Mouse (Mus musculus): ENCODE data around the gene Osbpl9. TPM values are rescaled to one million over a fixed set of nuclear protein-coding genes. Genes with fewer than 3 reads are reported as not detected.

The Osbpl9 gene
- total RNA-seq, 2 experiments from 2014 or later: 32.2 to 90.1 TPM

DNA sequence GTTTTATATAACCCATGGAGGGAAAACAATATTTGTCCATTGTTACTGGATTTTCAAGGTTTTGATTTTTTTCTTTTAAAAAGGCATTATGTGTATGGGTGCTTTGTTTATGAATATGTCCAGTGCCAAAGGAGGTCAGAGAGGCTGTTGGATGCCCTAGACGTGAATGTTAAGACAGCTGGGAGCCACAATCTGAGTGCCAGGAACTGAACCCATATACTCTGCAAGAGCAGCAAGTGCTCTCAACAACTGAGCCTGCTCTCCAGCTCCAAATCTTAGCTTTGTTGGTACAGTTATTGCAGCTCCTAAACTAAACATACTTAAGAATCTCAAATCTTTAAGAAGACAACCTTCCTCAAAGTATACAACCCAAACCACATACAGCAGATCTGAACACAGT lies 59.0 kb downstream of the Osbpl9 start:
- ATAC-seq (replicated peaks; ENCODE audit: low FRiP score, poor library complexity, severe bottlenecking): no peak

DNA sequence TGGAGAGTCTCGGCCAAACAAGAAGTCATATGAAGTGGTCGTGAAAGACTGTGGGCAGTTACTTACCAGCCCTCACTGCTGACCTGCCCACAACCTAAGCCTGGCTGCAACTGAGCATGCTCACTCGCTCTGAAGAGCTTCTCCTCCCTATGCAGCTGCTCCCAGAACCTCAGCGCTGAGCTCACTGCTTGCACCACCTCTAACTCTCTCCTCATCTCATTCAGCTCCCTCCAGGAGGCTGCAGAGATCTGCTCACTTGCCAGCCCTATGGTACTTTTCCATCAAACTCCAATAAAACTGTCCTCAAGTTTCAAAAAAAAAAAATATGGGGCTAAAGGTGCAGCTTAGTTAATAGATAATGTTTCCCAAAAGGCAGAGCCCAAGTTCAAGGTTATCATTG lies 63.5 kb downstream of the Osbpl9 start:
- ATAC-seq (replicated peaks; ENCODE audit: low FRiP score, poor library complexity, severe bottlenecking): no peak

DNA sequence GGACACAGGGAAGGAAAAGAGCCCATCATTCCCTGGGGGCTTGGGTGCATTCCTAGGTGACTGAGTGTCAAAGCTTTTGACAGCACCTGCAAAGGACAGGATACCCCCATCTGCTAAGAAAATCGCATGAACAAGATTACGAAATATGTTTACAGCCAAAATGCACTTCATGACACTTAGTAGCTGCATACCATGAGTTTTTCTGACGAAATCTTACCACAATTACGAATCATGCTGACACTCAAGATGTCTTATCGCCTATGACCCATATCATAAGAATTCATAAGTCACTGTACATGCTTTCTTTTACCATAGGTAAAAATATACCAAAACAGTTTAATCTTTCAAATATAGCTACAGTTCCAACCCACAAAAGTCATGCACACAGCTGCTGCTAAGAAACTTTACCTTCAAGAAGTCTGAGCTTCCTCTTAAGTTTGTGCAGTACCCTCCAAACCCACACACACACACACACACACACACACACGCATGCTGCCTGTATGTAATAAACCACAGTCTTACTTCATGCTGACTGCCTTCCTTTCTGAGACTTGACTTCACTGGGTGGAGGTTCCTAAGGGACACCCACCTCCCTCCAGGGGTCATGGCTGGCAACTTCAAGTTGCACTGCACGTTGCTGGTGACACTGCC lies 65.5 kb downstream of the Osbpl9 start:
- no peak for ATAC-seq (replicated peaks; ENCODE audit: low FRiP score, poor library complexity, severe bottlenecking)

DNA sequence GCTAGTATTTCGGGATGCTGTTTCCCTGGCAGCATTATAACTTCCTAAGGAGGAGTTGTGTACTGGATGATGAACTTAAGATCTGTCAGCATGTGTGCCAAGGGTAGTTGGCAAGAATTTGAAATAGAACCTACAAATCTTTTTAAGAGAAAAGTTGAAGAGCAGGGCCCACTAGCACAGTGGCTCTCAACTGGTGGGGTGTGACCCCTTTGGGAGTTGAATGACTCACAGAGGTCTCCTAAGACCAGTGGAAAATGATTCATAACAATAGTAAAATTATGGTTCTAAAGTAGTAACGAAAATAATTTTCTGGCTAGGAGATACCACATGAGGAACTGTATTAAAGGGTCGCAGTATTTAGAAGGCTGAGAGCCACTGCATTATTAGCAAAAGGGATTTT lies 67.1 kb downstream of the Osbpl9 start:
- ATAC-seq (replicated peaks; ENCODE audit: low FRiP score, poor library complexity, severe bottlenecking): no peak

DNA sequence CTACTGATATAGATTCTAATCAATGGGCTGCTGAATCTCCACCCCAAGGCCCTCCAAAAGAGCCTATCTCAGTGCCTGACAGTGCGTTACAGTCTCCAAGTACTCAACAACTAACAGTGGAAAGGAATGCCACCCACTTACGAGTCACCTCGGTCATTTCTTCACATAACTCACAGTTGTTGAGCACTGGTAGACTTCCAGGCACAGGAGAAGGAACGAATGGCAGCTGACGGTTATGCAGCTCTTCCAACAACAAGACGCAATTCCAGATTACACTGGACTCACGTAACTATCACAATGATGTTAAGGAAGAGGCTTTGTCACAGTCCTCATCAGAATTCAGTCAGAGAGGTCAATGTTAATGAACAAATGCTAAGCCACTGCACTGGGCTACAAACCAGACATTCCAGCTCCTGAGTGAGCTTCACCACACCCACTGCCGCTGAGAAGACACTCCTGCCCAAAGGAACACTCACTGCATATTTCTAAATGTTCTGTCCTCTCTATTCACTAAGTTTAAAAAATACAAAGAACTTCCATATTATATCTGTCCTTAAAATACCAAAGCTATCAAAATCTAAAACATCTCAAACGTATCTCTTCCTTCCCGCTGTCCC lies 70.7 kb downstream of the Osbpl9 start:
- no peak for ATAC-seq (replicated peaks; ENCODE audit: low FRiP score, poor library complexity, severe bottlenecking)

DNA sequence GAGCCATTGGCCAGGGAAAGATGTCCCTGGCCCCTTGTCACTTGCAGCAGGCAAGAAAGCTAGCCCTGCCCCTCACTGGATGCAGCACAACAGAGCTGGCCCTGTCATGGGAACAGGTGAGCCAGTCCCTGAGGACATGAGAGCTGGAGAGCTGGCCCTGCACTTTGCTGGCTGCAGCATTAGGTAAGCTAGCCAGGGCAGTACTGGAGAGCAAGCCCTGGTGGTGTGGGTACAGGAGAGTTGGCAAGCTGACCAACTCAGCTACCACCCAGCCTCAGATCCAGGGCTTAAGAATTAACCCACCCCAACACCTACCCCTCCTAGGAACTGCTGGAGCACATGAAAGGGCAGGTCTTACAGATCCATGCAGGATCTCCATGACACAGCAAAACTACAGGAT lies 73.1 kb downstream of the Osbpl9 start:
- ATAC-seq (replicated peaks; ENCODE audit: low FRiP score, poor library complexity, severe bottlenecking): no peak

DNA sequence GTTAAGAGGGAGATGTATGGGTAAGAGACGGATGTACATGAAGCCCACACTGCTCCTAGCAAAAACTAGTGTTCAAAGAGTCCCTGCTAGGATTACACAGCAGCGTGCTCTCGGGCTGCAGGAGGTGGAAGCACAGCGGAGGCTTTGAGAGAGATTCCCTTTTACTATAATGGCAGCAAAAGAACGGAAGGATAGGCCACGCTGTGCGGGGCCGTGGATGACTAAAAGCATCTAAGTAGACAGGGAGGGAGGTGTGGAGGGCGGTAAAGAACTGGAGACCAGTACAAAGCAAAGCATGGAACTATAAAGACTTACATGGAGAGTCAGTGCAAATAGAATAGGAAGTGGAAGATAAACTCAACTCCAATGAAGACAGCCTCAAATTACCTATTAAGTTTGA lies 74.1 kb downstream of the Osbpl9 start:
- ATAC-seq (replicated peaks; ENCODE audit: low FRiP score, poor library complexity, severe bottlenecking): no peak

DNA sequence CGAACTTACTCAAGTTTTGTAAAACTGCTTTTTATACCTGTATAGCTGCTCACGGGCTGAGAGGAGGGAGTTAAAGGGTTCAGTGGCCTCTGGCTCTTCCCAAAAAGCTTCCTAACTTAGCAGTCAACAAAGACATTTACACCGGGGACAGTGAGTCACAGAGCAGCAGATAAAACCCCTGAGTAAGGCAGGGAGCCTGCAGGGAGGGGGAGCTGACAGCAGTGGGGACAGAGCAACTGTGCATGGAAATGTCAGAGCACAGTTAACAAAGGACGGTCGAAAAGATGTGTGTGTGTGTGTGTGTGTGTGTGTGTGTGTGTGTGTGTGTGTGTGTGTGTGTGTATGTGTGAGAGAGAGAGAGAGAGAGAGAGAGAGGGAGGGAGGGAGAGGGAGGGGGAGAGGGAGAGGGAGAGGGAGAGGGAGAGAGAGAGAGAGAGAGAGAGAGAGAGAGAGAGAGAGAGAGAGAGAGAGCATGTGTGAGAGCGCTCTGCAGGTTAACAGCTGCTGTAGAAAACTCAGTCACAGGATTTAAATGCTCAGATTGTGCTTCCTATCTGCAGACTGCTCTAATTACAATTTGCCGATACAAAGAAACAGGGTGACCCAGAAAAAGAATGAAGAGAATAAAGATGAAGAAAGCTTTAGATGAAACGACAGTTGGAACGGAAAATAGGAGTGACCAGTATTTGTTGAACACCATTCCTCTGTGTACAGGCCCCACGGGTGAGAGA lies 75.1 kb downstream of the Osbpl9 start:
- ATAC-seq (replicated peaks; ENCODE audit: low FRiP score, poor library complexity, severe bottlenecking): no peak

DNA sequence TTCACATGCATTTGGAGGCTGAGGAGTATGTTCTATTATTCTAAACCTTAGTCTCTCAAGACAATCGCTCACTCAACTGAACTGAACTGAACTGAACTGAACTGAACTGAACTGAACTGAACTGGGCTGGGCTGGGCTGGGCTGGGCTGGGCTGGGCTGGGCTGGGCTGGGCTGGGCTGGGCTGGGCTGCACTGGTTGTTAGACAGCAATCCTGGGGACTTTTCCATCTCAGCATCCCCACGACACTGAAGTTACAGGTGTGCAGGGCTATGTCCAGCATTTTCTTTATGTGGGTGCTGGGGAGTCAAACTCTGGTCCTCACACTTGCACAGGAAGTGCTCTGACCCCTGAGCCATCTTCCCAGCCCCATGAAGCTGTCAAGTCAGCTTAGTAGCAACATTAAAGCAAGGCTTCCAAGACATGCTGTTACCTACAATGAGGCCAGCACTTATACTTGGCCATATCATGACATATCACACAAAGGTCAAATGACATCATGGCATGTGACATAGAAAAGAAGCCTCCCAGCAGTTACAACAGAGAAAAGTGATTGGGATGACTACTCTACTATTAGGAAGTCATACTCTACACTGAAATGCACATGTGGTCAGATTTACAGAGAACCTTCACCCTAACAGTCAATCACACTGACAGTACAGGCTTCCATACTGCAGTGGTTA lies 76.2 kb downstream of the Osbpl9 start:
- no peak for ATAC-seq (replicated peaks; ENCODE audit: low FRiP score, poor library complexity, severe bottlenecking)

DNA sequence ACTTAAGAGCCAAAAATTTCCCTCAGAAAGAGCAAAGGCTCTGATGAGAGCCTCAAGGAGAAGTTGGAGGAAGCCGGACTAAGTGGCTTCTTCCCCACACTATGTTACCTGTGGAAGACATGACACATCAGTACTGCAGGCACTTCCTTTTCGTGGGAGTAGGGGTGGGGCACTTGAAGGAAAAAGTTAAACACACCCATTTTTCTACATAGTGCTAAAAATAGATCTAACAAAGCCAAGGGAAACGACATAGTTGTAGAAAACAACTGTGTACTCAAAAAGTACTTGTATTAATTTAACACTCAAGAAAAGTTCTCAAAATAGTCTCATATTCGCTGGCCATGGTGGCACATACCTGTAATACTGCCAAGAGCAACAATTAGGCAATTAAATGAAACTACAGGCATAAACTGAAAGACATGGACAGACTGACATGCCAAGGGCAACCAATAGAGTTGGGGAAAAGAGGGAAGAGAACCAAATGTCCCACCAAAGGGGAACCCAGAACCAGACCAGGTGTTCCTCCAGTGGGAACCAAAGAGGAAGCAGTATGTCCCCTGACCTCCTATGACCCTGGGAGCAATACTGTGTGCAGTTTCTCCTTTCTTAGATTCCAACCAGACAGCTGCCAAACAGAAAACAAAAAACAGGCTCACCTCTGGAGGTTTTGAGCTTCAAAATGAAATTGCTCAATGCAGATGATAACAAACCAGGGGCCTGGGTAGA lies 79.1 kb downstream of the Osbpl9 start:
- ATAC-seq (replicated peaks; ENCODE audit: low FRiP score, poor library complexity, severe bottlenecking): no peak

DNA sequence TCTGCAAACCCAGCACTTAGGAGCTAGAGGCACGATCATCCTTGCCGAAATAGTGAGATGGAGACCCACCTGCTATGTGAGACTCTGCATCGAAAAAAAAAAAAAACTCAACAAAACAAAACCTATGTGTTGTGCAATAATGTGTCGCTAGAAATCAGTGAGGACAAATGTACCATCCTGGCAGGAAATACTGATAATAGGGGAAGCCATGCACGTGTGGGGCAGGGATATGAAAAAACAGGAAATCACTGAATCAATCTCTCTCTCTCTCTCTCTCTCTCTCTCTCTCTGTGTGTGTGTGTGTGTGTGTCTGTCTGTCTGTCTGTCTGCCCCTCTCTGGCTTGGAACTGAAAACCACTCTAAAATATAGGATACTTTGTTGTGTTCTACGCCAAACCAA lies 81.3 kb downstream of the Osbpl9 start:
- ATAC-seq (replicated peaks; ENCODE audit: low FRiP score, poor library complexity, severe bottlenecking): no peak

DNA sequence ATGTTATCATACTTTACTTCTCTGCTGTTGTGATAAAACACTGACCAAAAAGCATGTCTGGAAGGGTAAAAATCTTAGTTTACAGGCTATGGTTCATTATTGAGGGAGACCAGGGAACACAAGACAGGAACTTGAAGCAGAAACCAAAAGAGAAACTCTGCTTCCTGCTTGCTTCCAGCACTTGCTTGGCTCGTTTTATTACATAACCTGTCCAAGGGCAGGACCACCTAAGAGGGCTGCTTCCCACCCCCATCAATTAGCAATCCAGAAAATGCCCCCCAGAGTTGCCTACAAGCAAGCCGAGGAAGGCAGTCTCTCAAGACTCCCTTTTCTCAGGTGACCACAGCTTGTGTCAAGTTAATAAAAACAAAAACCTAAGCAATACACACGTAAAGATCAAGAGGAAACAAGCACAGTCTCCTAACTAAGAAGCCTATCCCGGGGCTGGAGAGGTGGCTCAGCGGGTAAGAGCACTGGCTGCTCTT lies 82.4 kb downstream of the Osbpl9 start:
- ATAC-seq (replicated peaks; ENCODE audit: low FRiP score, poor library complexity, severe bottlenecking): no peak

DNA sequence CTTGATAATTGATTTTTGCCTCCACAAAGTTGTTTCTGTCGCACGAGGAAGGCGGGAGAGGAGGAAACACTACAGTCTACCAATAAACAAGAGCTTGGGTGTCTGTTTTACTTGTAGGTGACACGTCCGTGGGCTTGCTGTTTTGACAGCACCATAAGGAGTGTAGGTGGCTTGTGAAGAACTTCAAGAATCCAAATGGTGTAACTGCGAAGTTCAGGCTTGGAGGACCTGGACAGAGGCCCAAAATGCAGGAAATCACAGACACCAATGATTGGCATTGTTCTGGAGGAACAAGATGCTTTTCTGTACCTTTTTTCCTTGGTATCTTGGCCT lies 83.8 kb downstream of the Osbpl9 start:
- ATAC-seq (replicated peaks; ENCODE audit: low FRiP score, poor library complexity, severe bottlenecking): peak; percentile 49

DNA sequence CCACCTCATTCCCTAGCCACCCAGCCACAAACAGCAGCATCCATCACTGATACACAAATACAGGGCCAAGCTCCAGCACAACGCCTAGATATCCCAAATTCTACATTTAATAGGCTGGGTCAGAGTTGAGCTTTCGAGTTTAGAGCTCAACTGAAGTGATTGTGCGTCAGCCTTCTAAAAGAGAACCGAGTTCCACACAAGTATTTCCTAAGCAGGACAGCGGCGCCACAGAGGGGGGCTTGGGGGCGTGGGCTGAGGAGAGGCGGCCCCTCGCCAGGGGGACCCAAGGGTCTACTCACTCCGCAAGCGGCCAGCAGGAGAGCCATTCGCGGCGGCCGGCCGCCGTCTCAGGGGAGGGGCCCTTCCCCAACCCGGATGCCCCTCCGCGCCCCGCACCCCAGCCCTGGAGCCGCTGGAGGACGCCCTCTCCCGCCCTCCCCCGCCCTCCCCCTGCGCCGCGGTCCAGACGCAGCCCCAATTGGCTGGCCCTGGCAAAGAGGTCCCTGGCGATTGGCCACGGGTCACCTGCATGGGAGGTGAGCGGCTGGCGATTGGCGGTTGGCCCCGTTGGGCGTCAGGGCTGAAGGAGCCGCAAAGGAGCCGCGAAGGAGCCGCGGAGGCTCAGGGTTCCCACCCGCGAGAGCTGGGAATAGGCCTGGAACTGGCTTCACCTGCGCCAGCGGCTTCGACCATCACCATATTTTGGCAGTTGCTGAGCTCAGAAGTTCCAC lies 84.3 kb downstream of the Osbpl9 start:
- ATAC-seq (replicated peaks; ENCODE audit: low FRiP score, poor library complexity, severe bottlenecking): peak; percentile 100

DNA sequence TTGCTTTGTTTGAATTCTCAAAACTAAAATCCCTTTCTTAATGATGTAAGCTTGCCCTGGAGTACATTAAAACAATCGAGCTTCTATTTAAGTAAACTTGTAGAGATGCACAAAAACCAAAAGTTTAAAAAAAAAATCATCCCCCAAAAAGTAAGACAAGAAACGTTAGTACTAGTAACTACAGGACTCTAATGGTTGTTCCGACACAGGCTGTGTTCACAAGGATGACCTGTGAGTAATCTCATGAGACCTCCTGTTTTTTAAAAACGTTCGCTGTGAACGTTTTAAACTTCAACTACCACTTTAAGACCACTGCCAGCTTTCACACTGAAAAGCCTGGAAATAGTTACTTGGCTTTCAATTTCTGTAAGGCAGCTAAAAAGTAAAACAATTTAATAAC lies 85.1 kb downstream of the Osbpl9 start:
- no peak for ATAC-seq (replicated peaks; ENCODE audit: low FRiP score, poor library complexity, severe bottlenecking)

DNA sequence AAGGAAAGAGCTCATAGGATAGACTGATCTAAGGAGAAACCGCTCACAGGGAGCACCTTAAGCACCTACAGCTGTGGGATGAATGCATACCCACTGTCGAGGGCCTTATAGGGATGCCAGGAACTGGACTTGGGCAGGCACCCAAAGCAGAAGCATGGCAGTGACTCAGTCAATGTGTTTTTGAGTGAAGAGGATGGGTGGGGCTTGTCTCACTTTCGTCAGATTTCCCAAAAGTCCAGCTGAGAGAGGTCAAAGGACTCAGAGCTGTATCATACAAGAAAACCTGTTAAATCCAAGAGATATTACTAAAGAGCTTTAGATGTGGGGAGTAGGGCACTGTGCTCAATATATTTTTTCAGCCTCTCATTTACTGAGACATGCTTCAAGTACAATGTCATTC lies 85.6 kb downstream of the Osbpl9 start:
- no peak for ATAC-seq (replicated peaks; ENCODE audit: low FRiP score, poor library complexity, severe bottlenecking)

DNA sequence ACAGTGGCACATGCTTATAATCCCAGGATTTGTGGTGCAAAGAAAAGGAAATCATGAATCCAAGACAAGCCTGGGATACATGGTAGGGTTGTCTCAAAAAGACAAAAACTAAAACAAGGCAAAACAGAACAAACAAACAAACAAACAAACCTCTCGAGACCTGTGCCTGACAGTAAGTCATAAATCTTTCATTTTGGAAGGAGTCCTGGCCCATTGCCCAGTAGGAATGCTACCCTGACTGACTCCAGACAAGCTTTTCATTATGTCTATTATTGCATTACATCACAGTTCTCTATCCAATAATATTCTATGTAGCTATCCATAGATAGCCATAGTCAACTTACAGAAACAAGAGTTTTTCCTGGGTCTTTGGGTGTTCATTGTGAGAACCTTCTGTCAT lies 86.3 kb downstream of the Osbpl9 start:
- ATAC-seq (replicated peaks; ENCODE audit: low FRiP score, poor library complexity, severe bottlenecking): no peak

DNA sequence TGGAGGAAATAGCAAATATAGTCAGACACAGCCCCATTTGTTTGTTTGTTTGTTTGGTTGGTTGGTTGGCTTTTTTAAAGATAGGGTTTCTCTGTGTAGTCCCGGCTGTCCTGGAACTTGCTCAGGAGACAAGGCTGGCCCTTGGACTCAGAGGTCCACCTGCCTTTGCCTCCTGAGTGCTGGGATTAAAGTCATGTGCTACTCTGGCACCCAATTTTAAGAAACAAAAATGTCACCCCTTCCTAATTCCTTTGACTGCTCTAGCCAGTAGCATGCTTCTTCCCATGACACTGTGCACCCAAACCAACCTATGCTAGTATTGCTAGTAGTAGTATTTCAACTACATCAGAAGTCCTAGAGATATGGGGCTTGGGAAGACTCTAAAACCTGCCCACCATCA lies 87.8 kb downstream of the Osbpl9 start:
- ATAC-seq (replicated peaks; ENCODE audit: low FRiP score, poor library complexity, severe bottlenecking): no peak

DNA sequence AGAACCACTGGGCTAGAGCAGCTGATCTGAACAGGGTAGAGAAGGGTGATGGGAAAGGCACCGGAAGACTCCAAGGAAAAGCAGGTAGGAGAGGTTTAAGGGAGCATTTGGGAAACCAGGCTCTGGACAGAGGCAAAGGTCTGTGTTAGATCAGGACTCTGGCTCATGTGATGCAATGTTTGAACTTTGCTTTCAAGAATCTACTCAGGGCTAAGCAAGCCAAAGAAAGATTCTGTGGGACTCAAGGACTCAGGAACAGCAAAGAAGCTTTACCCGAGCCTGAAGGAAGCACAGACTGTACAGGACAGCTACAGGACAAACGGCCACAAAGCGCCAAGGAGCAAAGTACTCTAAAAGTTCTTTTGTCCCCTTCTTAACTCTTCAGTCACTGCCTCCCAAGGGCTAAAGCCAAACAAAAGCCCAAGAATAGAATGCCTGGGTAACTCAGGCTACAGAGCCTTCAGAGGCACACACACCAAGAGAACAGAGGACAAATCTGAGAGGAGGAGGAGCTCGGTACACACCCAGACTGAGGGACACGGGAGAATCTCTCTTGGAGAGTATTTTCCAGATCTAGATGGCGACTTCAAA lies 89.1 kb downstream of the Osbpl9 start:
- no peak for ATAC-seq (replicated peaks; ENCODE audit: low FRiP score, poor library complexity, severe bottlenecking)
